Mouse (Mus musculus) brain, embryonic 14.5 days (tissue): Measurements from ENCODE around the gene Tmprss3. TPM values are rescaled to one million over a fixed set of nuclear protein-coding genes. Genes with fewer than 3 reads are reported as not detected.
A peak's percentile ranks its signal among the peaks of the same experiment; 100 is the strongest.

Experiments used
- DNase-seq: peaks from one replicate; pipeline ENCODE4 v3.0.0-alpha.2; 2011; ENCODE audit warnings: low read depth
- CTCF ChIP-seq: fragments of 200-500 bp; IDR thresholded peaks from 2 replicates; pipeline ENCODE4 v1.5.1; 2012; ENCODE audit warnings: inconsistent platforms, mild to moderate bottlenecking, moderate library complexity, borderline replicate concordance; ENCODE audit not compliant: insufficient read depth, insufficient read length; ENCODE audit errors: extremely low read depth
- POLR2A ChIP-seq: fragments of 200-500 bp; IDR thresholded peaks from 2 replicates; pipeline ENCODE4 v1.6.1; 2012; ENCODE audit warnings: mild to moderate bottlenecking, inconsistent platforms, borderline replicate concordance; ENCODE audit not compliant: poor library complexity, insufficient read depth, insufficient read length, severe bottlenecking; ENCODE audit errors: extremely low read depth
- polyA plus RNA-seq: library from polyadenylated mRNA; depleted of rRNA; stranded (reverse); fragments of >200 nt; gene quantifications from 2 replicates; pipeline ENCODE4 v1.2.3, GENCODE M21; 2012; rRNA removed

The Tmprss3 gene
- polyA plus RNA-seq, result not detected in 2 replicates

- TF ChIP-seq POLR2A, result no peak
- no peak for TF ChIP-seq CTCF
- DNase-seq, result no peak
Measured at GRCm38 (mm10) chr17:31198877-31199276, at the start of gene Tmprss3. Tmprss3 (minus strand) TSS chr17:31198977.

GRCm38 (mm10) chr17:31247144-31247543, 48.4 kb upstream of the Tmprss3 start:
- no peak for DNase-seq
- TF ChIP-seq CTCF (no peak), POLR2A (no peak)

DNA sequence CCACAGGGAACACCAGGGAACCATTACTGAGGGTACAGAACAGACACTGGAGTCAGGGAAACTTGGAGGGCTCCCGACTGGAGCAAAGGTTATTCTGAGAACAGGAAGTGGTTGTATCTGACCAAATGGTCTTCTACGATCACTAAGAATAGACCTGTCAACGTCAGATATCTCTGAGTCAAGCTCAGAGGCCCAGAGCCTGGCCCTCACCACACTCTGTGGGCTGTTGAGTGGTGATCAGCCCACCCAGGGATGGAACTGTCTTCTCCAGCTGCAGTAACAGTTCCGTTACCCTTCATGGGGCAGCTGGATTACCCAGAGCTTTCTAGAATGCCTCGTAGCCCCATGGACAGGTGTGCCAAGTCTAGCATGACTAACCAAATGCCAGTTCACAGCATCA, 46.5 kb upstream of the Tmprss3 start:
- no peak for DNase-seq
- TF ChIP-seq CTCF (no peak), POLR2A (no peak)

- DNase-seq, result no peak
- TF ChIP-seq CTCF, result peak; percentile 50
- TF ChIP-seq POLR2A, result no peak
Measured at GRCm38 (mm10) chr17:31242764-31243163, 44.0 kb upstream of the Tmprss3 start.

GRCm38 (mm10) chr17:31241156-31241555, 42.4 kb upstream of the Tmprss3 start:
- DNase-seq, result no peak
- TF ChIP-seq POLR2A (no peak), CTCF (no peak)

DNA sequence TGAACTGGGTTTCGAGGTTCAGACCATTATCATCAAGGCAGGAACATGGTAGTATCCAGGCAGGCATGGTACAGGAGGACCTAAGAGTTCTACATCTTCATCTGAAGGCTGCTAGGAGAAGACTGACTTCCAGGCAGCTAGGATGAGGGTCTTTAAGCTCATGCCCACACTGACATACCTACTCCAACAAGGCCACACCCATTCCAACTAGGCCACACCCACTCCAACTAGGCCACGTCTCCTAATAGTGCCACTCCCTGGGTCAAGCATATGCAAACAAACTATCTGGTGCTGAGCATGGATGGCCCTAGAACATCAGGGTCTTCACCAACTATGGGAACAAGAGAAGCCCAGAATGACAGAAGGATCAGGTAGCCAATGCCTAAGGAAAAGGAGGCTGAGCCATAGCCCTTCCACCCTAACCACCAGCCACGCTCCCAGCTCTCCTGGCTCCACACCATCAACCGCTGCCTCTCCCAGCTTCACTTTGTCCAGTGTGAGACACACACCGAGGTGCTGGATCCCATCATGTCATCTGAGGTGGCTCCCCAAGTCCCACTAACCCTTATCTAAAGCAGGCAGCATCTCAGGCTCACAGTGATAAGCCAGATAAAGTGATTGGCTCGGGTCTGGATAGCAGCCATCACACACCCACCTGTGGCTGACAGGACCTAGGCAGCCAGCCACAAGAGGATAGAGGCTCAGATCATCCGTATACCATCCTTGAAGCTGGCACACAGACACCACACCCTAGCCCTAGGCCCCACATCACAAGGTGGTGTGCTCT, 39.6 kb upstream of the Tmprss3 start:
- TF ChIP-seq POLR2A (no peak), CTCF (no peak)
- no peak for DNase-seq

- TF ChIP-seq CTCF (no peak), POLR2A (no peak)
- no peak for DNase-seq
Measured at GRCm38 (mm10) chr17:31235915-31236314, 37.1 kb upstream of the Tmprss3 start.

DNA sequence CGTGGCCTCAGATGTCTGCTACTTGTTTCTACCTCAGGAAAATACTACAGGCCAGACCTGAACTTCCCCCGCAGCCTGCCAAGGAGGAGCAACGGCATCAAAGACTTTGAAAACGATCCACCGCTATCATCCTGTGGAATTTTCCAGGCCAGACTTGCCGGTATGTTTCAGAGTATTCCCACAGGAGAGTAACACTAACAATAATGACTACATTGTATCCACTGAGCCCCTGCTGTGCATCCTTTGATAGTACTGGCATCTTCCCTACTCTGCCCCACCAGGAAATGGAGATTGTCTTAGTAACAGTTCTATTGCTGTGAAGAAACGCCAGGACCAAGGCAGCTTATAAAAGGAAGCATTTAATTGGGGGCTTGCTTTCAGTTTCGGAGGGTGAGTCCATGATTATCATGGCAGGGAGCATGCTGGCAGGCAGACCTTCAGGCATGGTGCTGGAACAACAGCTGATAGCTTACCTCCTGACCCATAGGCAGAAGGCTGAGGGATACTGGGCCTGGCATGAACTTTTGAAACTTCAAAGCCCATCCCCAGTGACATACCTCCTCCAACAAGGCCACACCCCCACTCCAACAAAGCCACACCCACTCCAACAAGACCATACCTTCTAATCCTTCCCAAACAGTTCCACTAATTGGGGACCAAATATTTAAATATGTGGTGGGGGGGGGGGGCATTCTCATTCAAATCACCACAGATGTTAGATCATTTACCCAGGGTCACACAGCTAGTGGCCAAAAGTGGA, 33.7 kb upstream of the Tmprss3 start:
- no peak for TF ChIP-seq POLR2A
- no peak for TF ChIP-seq CTCF

GRCm38 (mm10) chr17:31231780-31232179, 33.0 kb upstream of the Tmprss3 start:
- DNase-seq, result no peak
- TF ChIP-seq POLR2A, result no peak

More for the DNA sequence above, 33.7 kb upstream of the Tmprss3 start:
- DNase-seq, result peak; percentile 43

DNA sequence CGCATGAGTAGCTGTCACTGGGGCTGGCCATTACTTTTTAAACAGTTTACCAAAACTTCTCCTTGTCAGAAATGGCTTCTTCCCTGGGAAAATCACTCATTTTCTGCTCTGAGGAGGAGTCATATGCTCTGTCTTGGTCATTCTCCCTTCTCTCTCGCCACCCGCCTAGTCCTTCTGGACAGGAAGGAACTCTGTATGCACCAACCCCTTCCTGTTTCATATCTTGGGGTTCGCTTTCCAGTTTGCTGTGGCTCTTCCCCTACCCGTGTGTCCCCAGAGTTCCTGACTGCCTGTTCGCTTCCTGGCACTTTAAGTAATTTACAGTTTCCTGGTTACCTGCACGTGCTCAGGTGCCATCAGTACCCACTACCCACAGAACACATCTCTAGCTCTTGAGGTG, 28.2 kb upstream of the Tmprss3 start:
- TF ChIP-seq POLR2A, result no peak
- TF ChIP-seq CTCF, result no peak
- DNase-seq, result no peak

- TF ChIP-seq CTCF (no peak), POLR2A (no peak)
- no peak for DNase-seq
Measured at GRCm38 (mm10) chr17:31226368-31226767, 27.6 kb upstream of the Tmprss3 start.
